Mouse (Mus musculus): ENCODE data around the gene Apba2.

Apba2 gene

GRCm38 (mm10) chr7:64531297-64531696 is 29.8 kb downstream of the Apba2 start:
- no peak for DNase-seq (ENCODE audit: low spot score)

GRCm38 (mm10) chr7:64533374-64533773 is 31.9 kb downstream of the Apba2 start:
- no peak for DNase-seq (ENCODE audit: low spot score)

GRCm38 (mm10) chr7:64535269-64535668 is 33.8 kb downstream of the Apba2 start:
- DNase-seq (ENCODE audit: low spot score): no peak

GRCm38 (mm10) chr7:64539450-64540148 is 38.1 kb downstream of the Apba2 start:
- no peak for DNase-seq (ENCODE audit: low spot score)

- no peak for DNase-seq (ENCODE audit: low spot score)
Observed at GRCm38 (mm10) chr7:64546801-64547200, 45.3 kb downstream of the Apba2 start.

GRCm38 (mm10) chr7:64550856-64551255 is 49.4 kb downstream of the Apba2 start:
- DNase-seq (ENCODE audit: low spot score): no peak

GRCm38 (mm10) chr7:64552523-64553190 is 51.2 kb downstream of the Apba2 start:
- DNase-seq (ENCODE audit: low spot score): no peak

- DNase-seq (ENCODE audit: low spot score): no peak
Observed at GRCm38 (mm10) chr7:64561711-64562498, 60.4 kb downstream of the Apba2 start.

GRCm38 (mm10) chr7:64564891-64565571 is 63.5 kb downstream of the Apba2 start:
- DNase-seq (ENCODE audit: low spot score): no peak

- DNase-seq (ENCODE audit: low spot score): no peak
Observed at GRCm38 (mm10) chr7:64566371-64567243, 65.1 kb downstream of the Apba2 start.

GRCm38 (mm10) chr7:64568722-64569121 is 67.2 kb downstream of the Apba2 start:
- no peak for DNase-seq (ENCODE audit: low spot score)

GRCm38 (mm10) chr7:64569676-64570075 is 68.2 kb downstream of the Apba2 start:
- DNase-seq (ENCODE audit: low spot score): no peak

GRCm38 (mm10) chr7:64570914-64571313 is 69.4 kb downstream of the Apba2 start:
- DNase-seq (ENCODE audit: low spot score): no peak

- no peak for DNase-seq (ENCODE audit: low spot score)
Observed at GRCm38 (mm10) chr7:64574144-64574543, 72.6 kb downstream of the Apba2 start.

- DNase-seq (ENCODE audit: low spot score): no peak
Observed at GRCm38 (mm10) chr7:64576519-64576951, 75.0 kb downstream of the Apba2 start.

GRCm38 (mm10) chr7:64578176-64578575 is 76.7 kb downstream of the Apba2 start:
- DNase-seq (ENCODE audit: low spot score): no peak

GRCm38 (mm10) chr7:64579887-64580286 is 78.4 kb downstream of the Apba2 start:
- DNase-seq (ENCODE audit: low spot score): no peak

- DNase-seq (ENCODE audit: low spot score): no peak
Observed at GRCm38 (mm10) chr7:64580293-64580692, 78.8 kb downstream of the Apba2 start.

GRCm38 (mm10) chr7:64582358-64582757 is 80.9 kb downstream of the Apba2 start:
- DNase-seq (ENCODE audit: low spot score): no peak

GRCm38 (mm10) chr7:64583670-64584121 is 82.2 kb downstream of the Apba2 start:
- no peak for DNase-seq (ENCODE audit: low spot score)

GRCm38 (mm10) chr7:64586133-64586532 is 84.6 kb downstream of the Apba2 start:
- no peak for DNase-seq (ENCODE audit: low spot score)
